ENCODE assay signal across 22 mouse cellular contexts in genomic region chr17:78280991-78281712, GRCm38 (mm10).
A peak's percentile ranks its signal among the peaks of the same experiment; 100 is the strongest.
DNase-seq lines count a peak whose midpoint lies in the region; ATAC-seq and TF ChIP-seq lines count a peak whose summit lies in the region.
"Had no signal": no experiment of that assay in that cellular context is flagged by ENCODE, and none has a peak within 500 bp of the region (broad histone marks: within the 10 kb centered on the region; RNA-seq: fewer than 3 reads in every experiment).

No protein-coding gene starts in this region.

- no peaks in the 10 kb centered on the region for H3K36me3 ChIP-seq in embryonic facial prominence, embryonic 14.5 days (ENCODE audit: control insufficient read depth, insufficient read depth, low read length)
- peaks cover 12% of the 10 kb centered on the region; the same call in 1 of the 2 replicates for H3K36me3 ChIP-seq in embryonic facial prominence, embryonic 10.5 days (replicated peaks)
- peaks cover 9% of the 10 kb centered on the region; the same call in 1 of the 2 replicates for H3K36me3 ChIP-seq in kidney, embryonic 15.5 days
- H3K36me3 ChIP-seq in stomach, embryonic 14.5 days (ENCODE audit: control insufficient read depth, insufficient read depth, low read length) = no peaks in the 10 kb centered on the region; the same call in 1 of the 2 replicates
- H3K36me3 ChIP-seq in stomach, postnatal 0 days (ENCODE audit: control insufficient read depth, insufficient read depth, low read length) = no peaks in the 10 kb centered on the region
- no peaks in the 10 kb centered on the region for H3K36me3 ChIP-seq in neural tube, embryonic 15.5 days
- H3K36me3 ChIP-seq: limb, embryonic 15.5 days; liver, embryonic 15.5 days had no signal

- H3K9me3 ChIP-seq in embryonic facial prominence, embryonic 14.5 days (ENCODE audit: control insufficient read depth, low read length) = no peaks in the 10 kb centered on the region
- no peaks in the 10 kb centered on the region for H3K9me3 ChIP-seq in embryonic facial prominence, embryonic 10.5 days
- no peaks in the 10 kb centered on the region for H3K9me3 ChIP-seq in kidney, embryonic 15.5 days (replicated peaks)
- no peaks in the 10 kb centered on the region for H3K9me3 ChIP-seq in stomach, embryonic 14.5 days (ENCODE audit: control insufficient read depth, low read depth, low read length)
- no peaks in the 10 kb centered on the region for H3K9me3 ChIP-seq in stomach, postnatal 0 days (ENCODE audit: control insufficient read depth, low read length)
- H3K9me3 ChIP-seq in neural tube, embryonic 15.5 days (replicated peaks) = no peaks in the 10 kb centered on the region
- H3K9me3 ChIP-seq: forebrain, embryonic 10.5 days; G1E; limb, embryonic 15.5 days; liver, embryonic 15.5 days had no signal

- H3K27me3 ChIP-seq in embryonic facial prominence, embryonic 14.5 days (replicated peaks; ENCODE audit: control insufficient read depth, insufficient read depth, low read length) = no peaks in the 10 kb centered on the region
- H3K27me3 ChIP-seq in embryonic facial prominence, embryonic 10.5 days (replicated peaks; ENCODE audit: low read depth, poor library complexity, severe bottlenecking) = no peaks in the 10 kb centered on the region
- no peaks in the 10 kb centered on the region for H3K27me3 ChIP-seq in kidney, embryonic 15.5 days
- H3K27me3 ChIP-seq in stomach, embryonic 14.5 days (ENCODE audit: control insufficient read depth, insufficient read depth, low read length) = no peaks in the 10 kb centered on the region
- no peaks in the 10 kb centered on the region for H3K27me3 ChIP-seq in stomach, postnatal 0 days (ENCODE audit: control insufficient read depth, insufficient read depth, low read length)
- no peaks in the 10 kb centered on the region for H3K27me3 ChIP-seq in neural tube, embryonic 15.5 days (replicated peaks)
- H3K27me3 ChIP-seq: limb, embryonic 15.5 days; liver, embryonic 15.5 days had no signal

- H3K27ac ChIP-seq in embryonic facial prominence, embryonic 14.5 days (replicated peaks; ENCODE audit: low read depth, low read length) = no peak overlapping the region
- H3K27ac ChIP-seq in embryonic facial prominence, embryonic 10.5 days (replicated peaks) = no peak overlapping the region
- H3K27ac ChIP-seq in kidney, embryonic 15.5 days = peak overlapping the region; percentile 42; the same call in 1 of the 2 replicates
- no peak overlapping the region for H3K27ac ChIP-seq in stomach, embryonic 14.5 days (ENCODE audit: low read length)
- no peak overlapping the region for H3K27ac ChIP-seq in stomach, postnatal 0 days (replicated peaks)
- no peak overlapping the region for H3K27ac ChIP-seq in neural tube, embryonic 15.5 days (replicated peaks)
- H3K27ac ChIP-seq: forebrain, embryonic 10.5 days; heart, adult 2 months; limb, embryonic 15.5 days; liver, embryonic 15.5 days had no signal

- 0 out of 2 replicates have a peak, but pooled peaks cover 6% of the 10 kb centered on the region for H3K4me1 ChIP-seq in embryonic facial prominence, embryonic 14.5 days (ENCODE audit: control insufficient read depth, insufficient read depth, low read length)
- H3K4me1 ChIP-seq in embryonic facial prominence, embryonic 10.5 days = peaks cover 32% of the 10 kb centered on the region
- H3K4me1 ChIP-seq in kidney, embryonic 15.5 days = peaks cover 49% of the 10 kb centered on the region
- H3K4me1 ChIP-seq in stomach, embryonic 14.5 days (ENCODE audit: control insufficient read depth, insufficient read depth, low read length) = no peaks in the 10 kb centered on the region
- 0 out of 2 replicates have a peak, but pooled peaks cover 4% of the 10 kb centered on the region for H3K4me1 ChIP-seq in stomach, postnatal 0 days (replicated peaks; ENCODE audit: control insufficient read depth, insufficient read depth)
- peaks cover 11% of the 10 kb centered on the region for H3K4me1 ChIP-seq in neural tube, embryonic 15.5 days
- H3K4me1 ChIP-seq: liver, embryonic 15.5 days had no signal

- no peak for TF ChIP-seq EP300 in stomach, postnatal 0 days (optimal IDR thresholded peaks at IDR 0.05)

- DNase-seq in embryonic facial prominence, embryonic 14.5 days (ENCODE audit: low spot score) = no peak
- no peak for DNase-seq in embryonic facial prominence, embryonic 10.5 days (ENCODE audit: low spot score)
- DNase-seq in kidney, postnatal 14 days = no peak
- DNase-seq in stomach, postnatal 0 days (ENCODE audit: low spot score) = no peak
- no peak for DNase-seq in spleen, adult 12 weeks (ENCODE audit: low spot score)
- DNase-seq: adrenal gland, postnatal 10 days; embryo, embryonic 11 days; gastrocnemius, postnatal 14 days; heart, adult 2 months; heart, postnatal 36 days; lung, postnatal 10 days; spleen, adult 18-20 months; thymus, adult 2 months had no signal

- TF ChIP-seq CTCF in stomach, postnatal 0 days (IDR thresholded peaks at IDR 0.05; ENCODE audit: low read depth) = no peak

- WGBS in embryonic facial prominence, embryonic 14.5 days = 57% methylated on average over 18 of the region's 18 CpGs
- 74% methylated on average over 18 of the region's 18 CpGs for WGBS in embryonic facial prominence, embryonic 10.5 days
- 57% methylated on average over 18 of the region's 18 CpGs for WGBS in kidney, embryonic 15.5 days
- whole genome bisulfite sequencing in stomach, embryonic 14.5 days = 51% methylated on average over 18 of the region's 18 CpGs
- 64% methylated on average over 18 of the region's 18 CpGs for WGBS in stomach, postnatal 0 days
- WGBS in neural tube, embryonic 15.5 days = 73% methylated on average over 18 of the region's 18 CpGs

- H3K4me3 ChIP-seq in embryonic facial prominence, embryonic 14.5 days (ENCODE audit: low read depth, low read length) = no peak overlapping the region
- no peak overlapping the region for H3K4me3 ChIP-seq in embryonic facial prominence, embryonic 10.5 days
- no peak overlapping the region for H3K4me3 ChIP-seq in kidney, embryonic 15.5 days (replicated peaks)
- H3K4me3 ChIP-seq in stomach, embryonic 14.5 days (ENCODE audit: low read depth, low read length) = no peak overlapping the region
- no peak overlapping the region for H3K4me3 ChIP-seq in stomach, postnatal 0 days (ENCODE audit: low read depth, low read length)
- no peak overlapping the region for H3K4me3 ChIP-seq in neural tube, embryonic 15.5 days (replicated peaks)
- H3K4me3 ChIP-seq: forebrain, embryonic 10.5 days; heart, adult 2 months; limb, embryonic 15.5 days; liver, embryonic 15.5 days had no signal

- no peak overlapping the region for H3K4me2 ChIP-seq in embryonic facial prominence, embryonic 14.5 days (ENCODE audit: low read depth, low read length)
- no peak overlapping the region for H3K4me2 ChIP-seq in kidney, embryonic 15.5 days
- H3K4me2 ChIP-seq in stomach, embryonic 14.5 days (replicated peaks; ENCODE audit: low read depth, low read length) = no peak overlapping the region
- no peak overlapping the region for H3K4me2 ChIP-seq in stomach, postnatal 0 days (replicated peaks; ENCODE audit: low read depth)
- no peak overlapping the region for H3K4me2 ChIP-seq in neural tube, embryonic 15.5 days
- H3K4me2 ChIP-seq: limb, embryonic 15.5 days; liver, embryonic 15.5 days had no signal

- ATAC-seq in embryonic facial prominence, embryonic 14.5 days (ENCODE audit: low read depth) = peak; percentile 19; the same call in 1 of the 2 replicates
- peak; percentile 71 for ATAC-seq in kidney, embryonic 15.5 days (replicated peaks; ENCODE audit: low FRiP score)
- 0 out of 2 replicates have a peak, but pooled peaks have one; percentile 24 for ATAC-seq in stomach, embryonic 14.5 days (ENCODE audit: insufficient number of reproducible peaks, insufficient read depth, low FRiP score, low read depth)
- no peak for ATAC-seq in stomach, postnatal 0 days (ENCODE audit: low FRiP score, low TSS enrichment)
- no peak for ATAC-seq in neural tube, embryonic 15.5 days (ENCODE audit: low FRiP score)
- ATAC-seq: activated CD4-positive, CD25-positive, alpha-beta regulatory T cell, adult 4 months; inflammation-experienced regulatory T-cells, adult 6 months had no signal

- no peak overlapping the region for H3K9ac ChIP-seq in embryonic facial prominence, embryonic 14.5 days (ENCODE audit: low read depth, low read length)
- no peak overlapping the region for H3K9ac ChIP-seq in kidney, embryonic 15.5 days
- H3K9ac ChIP-seq in stomach, embryonic 14.5 days (replicated peaks; ENCODE audit: low read depth, low read length) = no peak overlapping the region
- H3K9ac ChIP-seq in stomach, postnatal 0 days (ENCODE audit: low read length) = no peak overlapping the region
- no peak overlapping the region for H3K9ac ChIP-seq in neural tube, embryonic 15.5 days (replicated peaks)
- H3K9ac ChIP-seq: limb, embryonic 15.5 days; liver, embryonic 15.5 days had no signal

Comparison
In these comparisons a context has a peak if more than half of its experiments do, and no peak if none do; other contexts are left out.
1. ATAC-seq: peak in embryonic facial prominence, embryonic 14.5 days (single experiment), kidney, embryonic 15.5 days (single experiment) and stomach, embryonic 14.5 days (single experiment); none in stomach, postnatal 0 days (single experiment) and neural tube, embryonic 15.5 days (single experiment).